Mouse (Mus musculus) midbrain, embryonic 14.5 days (tissue): ENCODE measurements around the gene Aqr. TPM values are rescaled to one million over a fixed set of nuclear protein-coding genes. Genes with fewer than 3 reads are reported as not detected.
"Not testable (repeated sequence)": the region's sequence is repeated elsewhere in the genome, so short reads cannot be mapped to it uniquely, and the experiment has no call there.

ENCODE experiments used
- ATAC-seq: fragments of 200-750 bp; cut with Nextera tagmentation; 2 replicates; pipeline ENCODE4 v1.8.0; 2017; ENCODE audit warnings: moderate number of reproducible peaks, moderate library complexity; ENCODE audit not compliant: low FRiP score, low TSS enrichment
- DNase-seq: peaks from one replicate; pipeline ENCODE4 v3.0.0-alpha.2; 2015
- H3K27ac ChIP-seq: fragments of 300-500 bp; sonication (generic); replicated peaks from 2 replicates; pipeline ENCODE4 v1.5.1; 2014; ENCODE audit warnings: mild to moderate bottlenecking, low read depth, low read length, moderate library complexity
- H3K27me3 ChIP-seq: fragments of 300-500 bp; sonication (generic); 2 replicates; pipeline ENCODE4 v1.6.1; 2014; ENCODE audit warnings: low read length, control low read depth, mixed read lengths; ENCODE audit not compliant: control insufficient read depth, insufficient read depth
- H3K36me3 ChIP-seq: fragments of 300-500 bp; sonication (generic); 2 replicates; pipeline ENCODE4 v1.6.1; 2014; ENCODE audit warnings: low read length, control low read depth; ENCODE audit not compliant: control insufficient read depth, insufficient read depth
- H3K4me1 ChIP-seq: fragments of 300-500 bp; sonication (generic); 2 replicates; pipeline ENCODE4 v1.6.1; 2014; ENCODE audit warnings: mild to moderate bottlenecking, antibody characterized with exemption, low read length, control low read depth; ENCODE audit not compliant: control insufficient read depth, insufficient read depth
- H3K4me2 ChIP-seq: fragments of 300-500 bp; sonication (generic); 2 replicates; pipeline ENCODE4 v1.6.1; 2014; ENCODE audit warnings: mild to moderate bottlenecking, low read length, moderate library complexity
- H3K4me3 ChIP-seq: fragments of 300-500 bp; sonication (generic); replicated peaks from 2 replicates; pipeline ENCODE4 v1.5.1; 2014; ENCODE audit warnings: low read depth, low read length
- H3K9ac ChIP-seq: fragments of 300-500 bp; sonication (generic); replicated peaks from 2 replicates; pipeline ENCODE4 v1.6.1; 2014; ENCODE audit warnings: mild to moderate bottlenecking, low read length, moderate library complexity
- H3K9me3 ChIP-seq: fragments of 300-500 bp; sonication (generic); 2 replicates; pipeline ENCODE4 v1.6.1; 2016; ENCODE audit warnings: low read length, control low read depth, mixed read lengths; ENCODE audit not compliant: control insufficient read depth
- WGBS: fragments of 180-500 bp; shearing (Covaris S2); extraction: QIAGEN DNeasy Blood & Tissue Kit; methylation state at CpG from one replicate; pipeline ENCODE4 v1.1.7; 2014; 5-methylcytosine and 5-hydroxymethylcytosine counted together
- polyA plus RNA-seq: library from polyadenylated mRNA; unstranded; fragments of >200 nt; fragmentation: Nextera tagmentation; extraction: Ambion mirVana; gene quantifications from 2 replicates; pipeline ENCODE4 v1.2.1, GENCODE M21; 2014

Aqr gene
- 52.6 and 54.3 TPM in 2 replicates for polyA plus RNA-seq

GRCm38 (mm10) chr2:114186924-114187323 lies at the start of gene Aqr:
Gene Aqr (minus strand): TSS chr2:114187024.
- not testable (repeated sequence) for H3K4me3 ChIP-seq, H3K27ac ChIP-seq, H3K36me3 ChIP-seq, H3K9me3 ChIP-seq, H3K27me3 ChIP-seq, DNase-seq, H3K4me1 ChIP-seq, H3K4me2 ChIP-seq, H3K9ac ChIP-seq, ATAC-seq
- 83% methylated on average over 1 of the region's 6 CpGs for WGBS

- no peak overlapping the region for H3K4me3 ChIP-seq
- no peaks in the 10 kb centered on the region for H3K4me1 ChIP-seq
- no peak overlapping the region for H3K27ac ChIP-seq
- H3K9me3 ChIP-seq, result no peaks in the 10 kb centered on the region
- ATAC-seq (no peak), DNase-seq (peak; percentile 69)
- no peak overlapping the region for H3K4me2 ChIP-seq
- no peaks in the 10 kb centered on the region for H3K27me3 ChIP-seq
- no peak overlapping the region for H3K9ac ChIP-seq
- H3K36me3 ChIP-seq, result no peaks in the 10 kb centered on the region
- 84% methylated on average over 1 of the region's 1 CpGs for WGBS
Measured at GRCm38 (mm10) chr2:114236566-114236965, 49.7 kb upstream of the Aqr start.

GRCm38 (mm10) chr2:114235584-114235983 lies 48.8 kb upstream of the Aqr start:
- no peak overlapping the region for H3K4me3 ChIP-seq
- no peaks in the 10 kb centered on the region for H3K27me3 ChIP-seq
- no peak overlapping the region for H3K9ac ChIP-seq
- H3K36me3 ChIP-seq, result no peaks in the 10 kb centered on the region
- 90% methylated on average over 3 of the region's 3 CpGs for WGBS
- no peak for DNase-seq
- no peak overlapping the region for H3K4me2 ChIP-seq
- H3K4me1 ChIP-seq, result no peaks in the 10 kb centered on the region
- no peak for ATAC-seq
- H3K9me3 ChIP-seq, result no peaks in the 10 kb centered on the region
- no peak overlapping the region for H3K27ac ChIP-seq

- Histone ChIP-seq H3K27me3 (no peaks in the 10 kb centered on the region), H3K9me3 (no peaks in the 10 kb centered on the region), H3K36me3 (no peaks in the 10 kb centered on the region), H3K27ac (no peak overlapping the region), H3K4me3 (no peak overlapping the region), H3K4me2 (no peak overlapping the region), H3K9ac (no peak overlapping the region), H3K4me1 (no peaks in the 10 kb centered on the region)
- 73% methylated on average over 2 of the region's 2 CpGs for WGBS
- DNase-seq (no peak), ATAC-seq (no peak)
Measured at GRCm38 (mm10) chr2:114231248-114231647, 44.4 kb upstream of the Aqr start.

GRCm38 (mm10) chr2:114228672-114229071 lies 41.8 kb upstream of the Aqr start:
- no peak overlapping the region for H3K27ac ChIP-seq
- H3K27me3 ChIP-seq, result no peaks in the 10 kb centered on the region
- H3K36me3 ChIP-seq, result no peaks in the 10 kb centered on the region
- no peaks in the 10 kb centered on the region for H3K9me3 ChIP-seq
- 83% methylated on average over 2 of the region's 2 CpGs for WGBS
- no peak overlapping the region for H3K4me3 ChIP-seq
- no peak overlapping the region for H3K4me2 ChIP-seq
- H3K9ac ChIP-seq, result no peak overlapping the region
- DNase-seq (no peak), ATAC-seq (no peak)
- H3K4me1 ChIP-seq, result no peaks in the 10 kb centered on the region

- Histone ChIP-seq H3K4me3 (no peak overlapping the region), H3K36me3 (no peaks in the 10 kb centered on the region), H3K27ac (no peak overlapping the region), H3K9me3 (no peaks in the 10 kb centered on the region), H3K4me1 (peaks cover 8% of the 10 kb centered on the region), H3K4me2 (no peak overlapping the region), H3K27me3 (no peaks in the 10 kb centered on the region), H3K9ac (no peak overlapping the region)
- DNase-seq, result no peak
- 73% methylated on average over 6 of the region's 6 CpGs for WGBS
- no peak for ATAC-seq
Measured at GRCm38 (mm10) chr2:114205036-114205435, 18.2 kb upstream of the Aqr start.

GRCm38 (mm10) chr2:114201574-114201973 lies 14.8 kb upstream of the Aqr start:
- Histone ChIP-seq H3K4me3 (peak overlapping the region; percentile 70), H3K36me3 (peaks cover 8% of the 10 kb centered on the region), H3K9ac (peak overlapping the region; percentile 85; the same call in 1 of the 2 replicates), H3K27me3 (no peaks in the 10 kb centered on the region), H3K9me3 (no peaks in the 10 kb centered on the region), H3K27ac (0 out of 2 replicates have a peak overlapping the region, but pooled peaks have one; percentile 21), H3K4me1 (peaks cover 16% of the 10 kb centered on the region), H3K4me2 (peak overlapping the region; percentile 66)
- no peak for DNase-seq
- 37% methylated on average over 4 of the region's 4 CpGs for WGBS
- no peak for ATAC-seq

- peak; percentile 92 for DNase-seq
- WGBS, result 0% methylated on average over 36 of the region's 36 CpGs
- H3K27me3 ChIP-seq, result no peaks in the 10 kb centered on the region
- H3K36me3 ChIP-seq, result peaks cover 13% of the 10 kb centered on the region
- peaks cover 16% of the 10 kb centered on the region for H3K4me1 ChIP-seq
- peak within 1 kb of the TSS; percentile 85 for H3K9ac ChIP-seq
- peak within 1 kb of the TSS; percentile 66 for H3K4me2 ChIP-seq
- peak within 1 kb of the TSS; percentile 62 for H3K27ac ChIP-seq
- peak; percentile 96 for ATAC-seq
- H3K4me3 ChIP-seq, result peak within 1 kb of the TSS; percentile 70
- H3K9me3 ChIP-seq, result no peaks in the 10 kb centered on the region
Measured at GRCm38 (mm10) chr2:114200932-114201559, 14.2 kb upstream of the Aqr start, which contains the start of gene Zfp770. Gene Zfp770 (minus strand): TSS chr2:114201469.

- Histone ChIP-seq H3K27me3 (no peaks in the 10 kb centered on the region), H3K9ac (no peak overlapping the region), H3K4me2 (no peak overlapping the region), H3K4me3 (no peak overlapping the region), H3K36me3 (peaks cover 24% of the 10 kb centered on the region), H3K9me3 (no peaks in the 10 kb centered on the region), H3K27ac (no peak overlapping the region), H3K4me1 (peaks cover 16% of the 10 kb centered on the region)
- DNase-seq (peak; percentile 12), ATAC-seq (no peak)
- WGBS, result 78% methylated on average over 5 of the region's 5 CpGs
Measured at GRCm38 (mm10) chr2:114196421-114196820, 9.6 kb upstream of the Aqr start.
